Mouse (Mus musculus): ENCODE results near the gene Fat3. TPM values are rescaled to one million over a fixed set of nuclear protein-coding genes. Genes with fewer than 3 reads are reported as not detected.
A peak's percentile ranks its signal among the peaks of the same experiment; 100 is the strongest.

The Fat3 gene
- polyA plus RNA-seq, 1 experiment from 2014 or later: 0.44 TPM

DNA sequence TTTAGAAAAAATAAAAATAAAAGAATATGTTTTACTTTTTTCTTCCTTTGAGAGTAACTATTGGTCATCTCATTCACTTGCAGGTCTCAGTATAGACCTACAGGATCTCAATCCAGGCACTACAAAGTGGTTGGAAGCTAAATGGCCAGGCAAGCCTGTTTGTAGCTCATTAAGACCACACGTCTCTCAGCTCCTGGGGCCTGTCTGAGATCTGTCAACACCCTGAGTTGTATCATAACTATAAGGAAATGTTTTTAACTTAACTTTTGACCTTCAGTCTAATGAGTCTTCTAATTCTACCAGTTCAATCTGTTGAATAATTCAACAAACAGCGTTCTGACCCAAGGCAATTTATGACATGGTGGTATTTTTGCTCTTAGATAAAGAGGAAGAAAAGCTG, 40.5 kb downstream of the Fat3 start:
- Histone ChIP-seq H3K27me3 (replicated peaks; ENCODE audit: control insufficient read depth, insufficient read depth, low read length) (no peaks in the 10 kb centered on the region), H3K4me3 (ENCODE audit: low read length) (no peak overlapping the region), H3K4me2 (ENCODE audit: low read depth, low read length) (no peak overlapping the region), H3K4me1 (ENCODE audit: control insufficient read depth, insufficient read depth, low read length) (no peaks in the 10 kb centered on the region), H3K9me3 (ENCODE audit: control insufficient read depth, low read length) (no peaks in the 10 kb centered on the region), H3K27ac (ENCODE audit: low read length) (no peak overlapping the region), H3K9ac (ENCODE audit: low read depth, low read length) (no peak overlapping the region), H3K36me3 (ENCODE audit: control insufficient read depth, insufficient read depth, low read length) (no peaks in the 10 kb centered on the region)
- WGBS: 42% methylated on average over 2 of the region's 2 CpGs
- no peak for ATAC-seq

DNA sequence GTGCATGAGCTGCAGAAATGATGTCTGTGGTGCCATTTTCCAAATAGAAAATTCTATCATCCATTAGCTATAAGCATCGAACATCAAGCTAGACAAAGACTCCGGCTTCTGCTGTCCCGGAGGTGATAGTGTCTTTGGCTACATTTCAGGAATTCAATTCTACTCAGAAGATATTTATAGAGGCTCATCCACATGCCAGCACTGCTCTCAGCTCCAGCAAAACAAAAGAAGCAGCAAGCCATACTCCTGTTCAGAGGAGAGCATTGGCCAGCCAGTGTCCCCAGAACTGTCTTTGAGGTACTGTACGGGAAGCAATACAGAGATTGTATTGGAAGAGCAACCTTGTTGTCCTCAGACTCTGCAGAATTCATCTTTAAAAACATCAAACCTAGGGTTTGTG, 59.2 kb downstream of the Fat3 start:
- ATAC-seq: no peak
- Histone ChIP-seq H3K4me1 (ENCODE audit: control insufficient read depth, insufficient read depth, low read length) (no peaks in the 10 kb centered on the region), H3K27ac (ENCODE audit: low read length) (no peak overlapping the region), H3K27me3 (replicated peaks; ENCODE audit: control insufficient read depth, insufficient read depth, low read length) (no peaks in the 10 kb centered on the region), H3K4me2 (ENCODE audit: low read depth, low read length) (no peak overlapping the region), H3K9ac (ENCODE audit: low read depth, low read length) (no peak overlapping the region), H3K9me3 (ENCODE audit: control insufficient read depth, low read length) (no peaks in the 10 kb centered on the region), H3K4me3 (ENCODE audit: low read length) (no peak overlapping the region), H3K36me3 (ENCODE audit: control insufficient read depth, insufficient read depth, low read length) (no peaks in the 10 kb centered on the region)
- WGBS: 61% methylated on average over 4 of the region's 4 CpGs

DNA sequence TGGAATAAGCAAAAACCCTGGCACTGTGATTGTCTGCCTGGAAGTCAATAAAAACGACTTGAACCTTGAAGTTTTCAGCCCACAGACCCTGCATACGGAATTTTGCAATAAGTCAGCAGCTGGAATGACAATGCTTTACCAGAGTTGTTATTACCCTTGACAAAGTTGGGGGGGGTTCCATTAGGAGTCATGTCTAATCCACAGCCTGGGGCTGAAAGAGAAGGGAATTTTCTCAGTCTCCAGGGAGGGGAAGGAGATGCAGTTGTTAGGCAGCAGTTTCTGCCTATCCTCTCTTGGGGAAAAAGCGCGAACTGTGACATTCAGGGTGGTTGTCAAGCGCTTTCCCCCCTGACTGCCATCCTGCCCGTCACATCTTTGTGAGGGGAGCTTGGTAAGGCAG, 60.4 kb downstream of the Fat3 start:
- Histone ChIP-seq H3K9ac (ENCODE audit: low read depth, low read length) (no peak overlapping the region), H3K9me3 (ENCODE audit: control insufficient read depth, low read length) (no peaks in the 10 kb centered on the region), H3K4me2 (ENCODE audit: low read depth, low read length) (no peak overlapping the region), H3K27me3 (replicated peaks; ENCODE audit: control insufficient read depth, insufficient read depth, low read length) (no peaks in the 10 kb centered on the region), H3K27ac (ENCODE audit: low read length) (no peak overlapping the region), H3K4me3 (ENCODE audit: low read length) (no peak overlapping the region), H3K36me3 (ENCODE audit: control insufficient read depth, insufficient read depth, low read length) (no peaks in the 10 kb centered on the region), H3K4me1 (ENCODE audit: control insufficient read depth, insufficient read depth, low read length) (no peaks in the 10 kb centered on the region)
- WGBS: 60% methylated on average over 6 of the region's 6 CpGs
- no peak for ATAC-seq

DNA sequence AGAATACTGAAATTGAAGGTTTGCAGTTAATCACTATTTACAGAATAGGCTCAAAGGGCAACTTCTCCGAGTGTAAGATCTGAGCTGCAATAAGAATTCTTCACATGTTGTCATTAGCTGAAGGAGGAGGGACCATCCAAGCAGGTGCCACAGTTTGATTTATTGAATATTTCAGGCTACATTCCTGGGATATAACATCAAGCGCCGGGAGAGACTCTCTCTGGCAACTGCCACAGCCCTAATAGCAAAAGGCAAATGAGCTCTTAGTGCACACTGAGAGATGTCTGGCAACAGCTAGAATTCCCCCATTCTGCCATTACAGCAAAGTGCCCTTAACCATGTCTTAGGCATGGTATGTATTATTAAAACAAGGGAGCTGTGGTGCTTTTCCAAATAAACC, 61.1 kb downstream of the Fat3 start:
- H3K9ac ChIP-seq (ENCODE audit: low read depth, low read length): no peak overlapping the region
- peak; percentile 56 for ATAC-seq
- H3K4me2 ChIP-seq (ENCODE audit: low read depth, low read length): no peak overlapping the region
- WGBS: 22% methylated on average over 3 of the region's 3 CpGs
- H3K4me3 ChIP-seq (ENCODE audit: low read length): no peak overlapping the region
- H3K9me3 ChIP-seq (ENCODE audit: control insufficient read depth, low read length): no peaks in the 10 kb centered on the region
- no peaks in the 10 kb centered on the region for H3K27me3 ChIP-seq (replicated peaks; ENCODE audit: control insufficient read depth, insufficient read depth, low read length)
- H3K27ac ChIP-seq (ENCODE audit: low read length): no peak overlapping the region
- no peaks in the 10 kb centered on the region for H3K4me1 ChIP-seq (ENCODE audit: control insufficient read depth, insufficient read depth, low read length)
- no peaks in the 10 kb centered on the region for H3K36me3 ChIP-seq (ENCODE audit: control insufficient read depth, insufficient read depth, low read length)

DNA sequence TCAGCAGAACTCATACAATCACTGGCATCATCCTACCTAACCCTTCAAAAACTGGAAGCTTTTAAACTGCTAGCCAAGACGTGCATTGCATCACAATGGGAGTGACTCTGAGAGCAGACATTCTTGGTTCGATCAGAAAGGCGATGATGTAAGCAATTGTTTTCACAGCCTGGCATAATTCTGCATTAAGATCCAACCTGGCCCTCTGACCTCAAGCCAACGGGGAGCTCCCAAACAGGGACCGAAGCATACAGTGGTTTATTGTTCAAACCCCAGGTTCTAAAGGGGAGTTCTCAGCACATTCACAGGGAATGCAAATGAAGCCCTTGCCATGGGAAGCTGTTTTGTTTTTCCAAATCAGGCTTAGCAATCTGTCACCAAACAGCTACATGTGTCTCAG, 63.3 kb downstream of the Fat3 start:
- H3K36me3 ChIP-seq (ENCODE audit: control insufficient read depth, insufficient read depth, low read length): no peaks in the 10 kb centered on the region
- ATAC-seq: no peak
- H3K27ac ChIP-seq (ENCODE audit: low read length): no peak overlapping the region
- H3K4me3 ChIP-seq (ENCODE audit: low read length): no peak overlapping the region
- H3K4me2 ChIP-seq (ENCODE audit: low read depth, low read length): no peak overlapping the region
- no peak overlapping the region for H3K9ac ChIP-seq (ENCODE audit: low read depth, low read length)
- 47% methylated on average over 5 of the region's 5 CpGs for WGBS
- no peaks in the 10 kb centered on the region for H3K27me3 ChIP-seq (replicated peaks; ENCODE audit: control insufficient read depth, insufficient read depth, low read length)
- H3K4me1 ChIP-seq (ENCODE audit: control insufficient read depth, insufficient read depth, low read length): no peaks in the 10 kb centered on the region
- no peaks in the 10 kb centered on the region for H3K9me3 ChIP-seq (ENCODE audit: control insufficient read depth, low read length)

DNA sequence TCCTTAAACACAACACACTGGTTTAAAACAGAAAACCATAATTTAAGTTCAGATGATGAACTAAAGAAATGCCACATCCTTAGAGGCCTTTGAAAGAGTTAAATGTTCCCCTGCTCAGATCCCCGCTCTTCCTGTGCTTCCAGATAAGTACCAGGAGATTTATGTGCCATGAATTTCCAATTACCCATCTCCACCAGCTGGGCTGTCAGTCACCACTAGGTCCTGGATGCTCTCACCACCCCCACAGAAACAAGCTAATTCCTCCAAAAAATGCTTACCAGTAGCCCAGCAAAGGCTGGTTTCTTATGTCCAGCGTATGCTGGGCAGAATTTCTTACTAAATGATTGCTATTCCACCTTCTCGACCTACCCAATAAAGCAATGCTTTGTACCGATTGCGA, 72.5 kb downstream of the Fat3 start:
- no peaks in the 10 kb centered on the region for H3K4me1 ChIP-seq (ENCODE audit: control insufficient read depth, insufficient read depth, low read length)
- 79% methylated on average over 5 of the region's 5 CpGs for WGBS
- no peak overlapping the region for H3K9ac ChIP-seq (ENCODE audit: low read depth, low read length)
- no peaks in the 10 kb centered on the region for H3K36me3 ChIP-seq (ENCODE audit: control insufficient read depth, insufficient read depth, low read length)
- ATAC-seq: no peak
- no peak overlapping the region for H3K27ac ChIP-seq (ENCODE audit: low read length)
- no peaks in the 10 kb centered on the region for H3K9me3 ChIP-seq (ENCODE audit: control insufficient read depth, low read length)
- no peak overlapping the region for H3K4me2 ChIP-seq (ENCODE audit: low read depth, low read length)
- no peak overlapping the region for H3K4me3 ChIP-seq (ENCODE audit: low read length)
- no peaks in the 10 kb centered on the region for H3K27me3 ChIP-seq (replicated peaks; ENCODE audit: control insufficient read depth, insufficient read depth, low read length)

DNA sequence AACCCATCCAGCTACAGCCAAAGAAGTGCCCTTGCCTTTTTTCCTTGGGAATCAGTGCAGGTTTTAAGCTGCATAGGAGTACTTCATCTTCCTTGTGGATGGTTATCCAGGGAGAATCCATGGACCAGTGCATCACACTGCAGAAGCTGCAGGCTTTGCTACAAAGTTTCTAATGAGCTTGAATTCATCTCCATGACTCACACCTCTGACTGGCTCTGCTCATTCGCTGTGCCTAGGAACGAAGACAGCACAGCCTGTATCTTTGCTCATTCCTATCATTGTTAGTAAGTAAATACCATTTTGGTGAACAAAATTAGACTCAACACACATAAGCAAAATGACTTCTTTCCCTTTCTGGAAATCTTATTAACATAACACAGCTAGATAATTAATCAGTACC, 78.4 kb downstream of the Fat3 start:
- Histone ChIP-seq H3K4me2 (ENCODE audit: low read depth, low read length) (no peak overlapping the region), H3K27ac (ENCODE audit: low read length) (no peak overlapping the region), H3K9ac (ENCODE audit: low read depth, low read length) (no peak overlapping the region), H3K36me3 (ENCODE audit: control insufficient read depth, insufficient read depth, low read length) (no peaks in the 10 kb centered on the region), H3K4me1 (ENCODE audit: control insufficient read depth, insufficient read depth, low read length) (no peaks in the 10 kb centered on the region), H3K4me3 (ENCODE audit: low read length) (no peak overlapping the region), H3K9me3 (ENCODE audit: control insufficient read depth, low read length) (no peaks in the 10 kb centered on the region), H3K27me3 (replicated peaks; ENCODE audit: control insufficient read depth, insufficient read depth, low read length) (no peaks in the 10 kb centered on the region)
- no peak for ATAC-seq
- 78% methylated on average over 2 of the region's 2 CpGs for WGBS

DNA sequence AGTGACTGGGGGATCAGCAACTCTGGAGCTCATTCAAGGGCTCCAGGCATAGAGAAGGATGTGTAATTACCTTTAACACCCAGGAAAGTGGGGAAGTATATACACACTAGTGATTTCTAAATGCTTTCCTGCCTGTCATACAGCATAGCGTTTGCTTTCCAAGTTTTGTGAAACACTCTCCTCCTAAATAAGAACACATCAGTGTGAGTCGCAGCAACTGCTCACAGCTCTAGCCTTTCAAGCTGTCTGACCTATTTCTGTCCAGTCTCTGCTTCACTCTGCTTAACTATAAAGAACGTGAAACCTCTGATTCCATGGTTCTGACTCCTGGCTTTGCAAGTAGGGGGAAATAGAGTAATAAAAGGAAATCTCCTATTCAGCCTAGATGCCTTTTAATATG, 98.3 kb downstream of the Fat3 start:
- no peaks in the 10 kb centered on the region for H3K36me3 ChIP-seq (ENCODE audit: control insufficient read depth, insufficient read depth, low read length)
- no peaks in the 10 kb centered on the region for H3K4me1 ChIP-seq (ENCODE audit: control insufficient read depth, insufficient read depth, low read length)
- H3K27ac ChIP-seq (ENCODE audit: low read length): no peak overlapping the region
- no peaks in the 10 kb centered on the region for H3K9me3 ChIP-seq (ENCODE audit: control insufficient read depth, low read length)
- no peaks in the 10 kb centered on the region for H3K27me3 ChIP-seq (replicated peaks; ENCODE audit: control insufficient read depth, insufficient read depth, low read length)
- H3K9ac ChIP-seq (ENCODE audit: low read depth, low read length): no peak overlapping the region
- no peak overlapping the region for H3K4me2 ChIP-seq (ENCODE audit: low read depth, low read length)
- ATAC-seq: no peak
- H3K4me3 ChIP-seq (ENCODE audit: low read length): no peak overlapping the region
- 77% methylated on average over 3 of the region's 3 CpGs for WGBS

DNA sequence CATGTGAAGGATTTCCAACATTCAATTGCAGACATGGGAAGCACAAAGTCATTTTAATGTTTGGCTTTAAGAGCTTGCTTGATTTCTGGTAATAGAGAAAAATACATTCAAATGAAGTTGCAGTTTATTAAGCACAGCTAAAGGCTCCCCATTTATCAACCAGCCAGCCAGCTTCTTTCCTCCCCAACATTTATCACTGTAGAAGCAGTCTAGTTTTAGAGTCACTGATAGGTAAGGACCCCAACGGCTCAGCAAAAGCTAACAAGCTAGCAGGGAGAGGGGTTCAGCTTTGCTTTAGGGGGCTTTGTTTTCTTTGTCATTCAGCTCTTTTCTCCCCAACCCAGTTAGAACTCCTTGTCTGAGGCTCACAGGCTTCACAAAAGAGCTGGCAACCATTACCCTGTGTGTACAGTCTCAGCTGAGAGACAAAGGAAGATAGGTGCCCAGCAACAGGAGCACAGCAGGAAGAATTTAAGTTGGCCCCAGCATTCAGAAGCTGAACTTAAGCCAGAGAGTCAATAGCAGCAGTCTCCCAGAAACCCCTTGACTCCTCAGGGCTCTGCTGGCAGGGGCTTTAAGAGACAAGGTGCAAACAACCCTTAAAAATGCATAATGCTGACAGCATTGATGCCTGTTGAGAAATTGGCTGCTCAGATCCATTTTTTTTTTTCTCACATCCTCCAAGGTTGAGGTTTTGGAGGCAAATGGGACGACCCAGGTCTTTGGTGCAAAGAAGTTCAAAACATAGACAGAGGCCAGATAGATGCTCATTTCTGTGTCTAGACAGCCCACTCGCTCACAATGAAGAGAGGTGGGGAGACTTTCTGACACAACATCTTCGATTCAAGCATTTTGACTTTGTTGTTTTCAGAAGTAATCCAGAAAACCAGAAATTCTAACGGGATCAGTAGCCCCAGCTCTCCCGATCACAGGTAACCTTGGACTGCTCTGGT, 102.1 kb downstream of the Fat3 start:
- Histone ChIP-seq H3K27me3 (replicated peaks; ENCODE audit: control insufficient read depth, insufficient read depth, low read length) (no peaks in the 10 kb centered on the region), H3K27ac (ENCODE audit: low read length) (no peak overlapping the region), H3K9me3 (ENCODE audit: control insufficient read depth, low read length) (no peaks in the 10 kb centered on the region), H3K4me3 (ENCODE audit: low read length) (no peak overlapping the region), H3K36me3 (ENCODE audit: control insufficient read depth, insufficient read depth, low read length) (no peaks in the 10 kb centered on the region), H3K4me2 (ENCODE audit: low read depth, low read length) (no peak overlapping the region), H3K9ac (ENCODE audit: low read depth, low read length) (no peak overlapping the region), H3K4me1 (ENCODE audit: control insufficient read depth, insufficient read depth, low read length) (no peaks in the 10 kb centered on the region)
- 56% methylated on average over 6 of the region's 6 CpGs for WGBS
- no peak for ATAC-seq

DNA sequence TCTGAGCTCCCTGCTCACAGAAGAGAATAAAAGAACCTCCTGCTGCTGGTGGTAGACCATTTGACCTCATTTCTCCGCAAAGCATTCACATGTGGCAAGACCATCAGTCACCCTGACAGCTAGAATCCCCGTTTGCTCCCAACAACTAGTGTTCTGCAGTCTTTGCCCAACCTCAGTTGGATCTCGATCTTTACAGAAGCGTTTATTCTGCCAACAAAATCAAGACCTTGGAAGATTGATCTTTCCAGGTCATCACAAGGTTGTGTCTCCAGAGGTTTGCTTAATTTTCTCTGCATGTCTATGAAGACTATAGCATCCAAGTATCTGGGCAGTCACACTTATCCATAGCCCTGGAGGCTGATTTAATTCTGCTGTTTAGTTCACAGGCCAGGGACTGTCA, 111.9 kb downstream of the Fat3 start:
- no peaks in the 10 kb centered on the region for H3K9me3 ChIP-seq (ENCODE audit: control insufficient read depth, low read length)
- no peak overlapping the region for H3K9ac ChIP-seq (ENCODE audit: low read depth, low read length)
- no peak overlapping the region for H3K4me2 ChIP-seq (ENCODE audit: low read depth, low read length)
- ATAC-seq: no peak
- no peaks in the 10 kb centered on the region for H3K36me3 ChIP-seq (ENCODE audit: control insufficient read depth, insufficient read depth, low read length)
- H3K27me3 ChIP-seq (replicated peaks; ENCODE audit: control insufficient read depth, insufficient read depth, low read length): no peaks in the 10 kb centered on the region
- 38% methylated on average over 4 of the region's 4 CpGs for WGBS
- no peaks in the 10 kb centered on the region for H3K4me1 ChIP-seq (ENCODE audit: control insufficient read depth, insufficient read depth, low read length)
- H3K27ac ChIP-seq (ENCODE audit: low read length): no peak overlapping the region
- no peak overlapping the region for H3K4me3 ChIP-seq (ENCODE audit: low read length)
